Comparison of ENCODE assay signal across 8 mouse cellular contexts in the genomic region with DNA sequence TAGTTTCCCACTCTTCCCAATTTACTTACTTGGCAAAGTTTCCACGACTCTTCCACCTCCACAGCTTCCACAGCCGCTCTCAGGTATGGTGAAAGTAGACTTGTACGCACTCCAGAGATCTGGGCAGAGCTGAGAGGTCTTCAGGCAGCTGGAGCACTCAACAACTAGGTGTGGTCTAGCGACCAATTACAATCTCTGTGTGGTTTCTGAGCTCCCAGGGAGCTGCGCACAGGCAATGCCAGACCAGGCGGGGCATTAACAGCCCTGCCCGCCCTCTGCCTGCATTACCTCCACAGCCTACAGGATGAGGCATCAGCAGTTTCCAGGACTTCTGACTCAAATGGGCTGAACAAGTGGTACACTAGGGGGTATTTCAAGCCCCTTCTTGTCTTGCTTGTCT. TPM values are rescaled to one million over a fixed set of nuclear protein-coding genes. Genes with fewer than 3 reads are reported as not detected.
DNase-seq lines count a peak whose midpoint lies in the region; ATAC-seq and TF ChIP-seq lines count a peak whose summit lies in the region.

A gene (minus strand): TSS at position 208 of the 400 bp plus-strand sequence.

- no peaks in the 10 kb centered on the region for H3K27me3 ChIP-seq in kidney, embryonic 14.5 days (ENCODE audit: control insufficient read depth, insufficient read depth, low read length)
- H3K27me3 ChIP-seq in E14TG2a.4 (ENCODE audit: insufficient read depth, low read length), result peaks cover 12% of the 10 kb centered on the region
- H3K27me3 ChIP-seq in hindbrain, embryonic 15.5 days, result no peaks in the 10 kb centered on the region
- H3K27me3 ChIP-seq in midbrain, embryonic 13.5 days, result no peaks in the 10 kb centered on the region

- 85% methylated on average over 7 of the region's 7 CpGs for WGBS in kidney, embryonic 14.5 days
- WGBS in hindbrain, embryonic 15.5 days, result 90% methylated on average over 7 of the region's 7 CpGs
- WGBS in midbrain, embryonic 13.5 days, result 85% methylated on average over 7 of the region's 7 CpGs

- no peak for DNase-seq in kidney, postnatal 14 days
- no peak for DNase-seq in spleen, postnatal 36 days (ENCODE audit: low spot score in 2 of 2)

- TF ChIP-seq CTCF in E14TG2a.4 (conservative IDR thresholded peaks at IDR 0.05; ENCODE audit: low read length), result no peak
- no peak for TF ChIP-seq CTCF in bone marrow macrophage, adult 2 months (IDR thresholded peaks at IDR 0.05; ENCODE audit: low read depth, low read length)

- H3K27ac ChIP-seq in kidney, embryonic 14.5 days (ENCODE audit: low read depth, low read length), result no peak within 1 kb of the TSS
- H3K27ac ChIP-seq in bone marrow macrophage, adult 2 months (ENCODE audit: insufficient read depth, low read depth, low read length), result no peak within 1 kb of the TSS
- H3K27ac ChIP-seq in hindbrain, embryonic 15.5 days (replicated peaks), result peak within 1 kb of the TSS; percentile 79
- H3K27ac ChIP-seq in midbrain, embryonic 13.5 days, result peak within 1 kb of the TSS; percentile 73

- TF ChIP-seq POLR2A in bone marrow macrophage, adult 2 months (IDR thresholded peaks at IDR 0.05; ENCODE audit: borderline replicate concordance, low read depth, low read length), result no peak

- peaks cover 4% of the 10 kb centered on the region; the same call in 1 of the 2 replicates for H3K4me1 ChIP-seq in kidney, embryonic 14.5 days (ENCODE audit: control insufficient read depth, insufficient read depth, low read length)
- H3K4me1 ChIP-seq in E14TG2a.4 (replicated peaks; ENCODE audit: low read depth, low read length), result peaks cover 40% of the 10 kb centered on the region
- peaks cover 8% of the 10 kb centered on the region for H3K4me1 ChIP-seq in bone marrow macrophage, adult 2 months (ENCODE audit: control insufficient read depth, insufficient read depth, low read length)
- H3K4me1 ChIP-seq in hindbrain, embryonic 15.5 days (replicated peaks), result peaks cover 27% of the 10 kb centered on the region
- H3K4me1 ChIP-seq in midbrain, embryonic 13.5 days (replicated peaks), result peaks cover 29% of the 10 kb centered on the region

- peak within 1 kb of the TSS; percentile 93 for H3K4me3 ChIP-seq in kidney, embryonic 14.5 days (ENCODE audit: low read length)
- H3K4me3 ChIP-seq in E14TG2a.4 (replicated peaks; ENCODE audit: low read length), result peak within 1 kb of the TSS; percentile 93
- peak within 1 kb of the TSS; percentile 84 for H3K4me3 ChIP-seq in bone marrow macrophage, adult 2 months (ENCODE audit: insufficient read depth, low read length)
- H3K4me3 ChIP-seq in hindbrain, embryonic 15.5 days, result peak within 1 kb of the TSS; percentile 81
- H3K4me3 ChIP-seq in midbrain, embryonic 13.5 days (replicated peaks), result peak within 1 kb of the TSS; percentile 88

- no peak for ATAC-seq in kidney, embryonic 14.5 days (ENCODE audit: low FRiP score, low TSS enrichment)
- ATAC-seq in hindbrain, embryonic 15.5 days (ENCODE audit: low FRiP score, low read depth), result no peak
- no peak for ATAC-seq in midbrain, embryonic 13.5 days
- no peak for ATAC-seq in monocyte, adult 5-6 weeks (replicated peaks; ENCODE audit: insufficient number of reproducible peaks, low FRiP score, low TSS enrichment, poor library complexity, severe bottlenecking)

- no peaks in the 10 kb centered on the region for H3K9me3 ChIP-seq in kidney, embryonic 14.5 days (ENCODE audit: control insufficient read depth, low read length)
- H3K9me3 ChIP-seq in E14TG2a.4 (ENCODE audit: low read length), result no peaks in the 10 kb centered on the region
- no peaks in the 10 kb centered on the region for H3K9me3 ChIP-seq in hindbrain, embryonic 15.5 days
- H3K9me3 ChIP-seq in midbrain, embryonic 13.5 days, result no peaks in the 10 kb centered on the region

- H3K9ac ChIP-seq in kidney, embryonic 14.5 days (ENCODE audit: low read depth, low read length), result 0 out of 2 replicates have a peak within 1 kb of the TSS, but pooled peaks have one; percentile 31
- H3K9ac ChIP-seq in hindbrain, embryonic 15.5 days, result peak within 1 kb of the TSS; percentile 50
- peak within 1 kb of the TSS; percentile 62 for H3K9ac ChIP-seq in midbrain, embryonic 13.5 days (replicated peaks)

- peak within 1 kb of the TSS; percentile 90 for H3K4me2 ChIP-seq in kidney, embryonic 14.5 days (replicated peaks; ENCODE audit: low read depth, low read length)
- H3K4me2 ChIP-seq in hindbrain, embryonic 15.5 days, result peak within 1 kb of the TSS; percentile 77
- peak within 1 kb of the TSS; percentile 92 for H3K4me2 ChIP-seq in midbrain, embryonic 13.5 days (replicated peaks)

- H3K36me3 ChIP-seq in kidney, embryonic 14.5 days (ENCODE audit: control insufficient read depth, insufficient read depth, low read length), result peaks cover 14% of the 10 kb centered on the region
- H3K36me3 ChIP-seq in E14TG2a.4 (ENCODE audit: insufficient read depth, low read length), result peaks cover 36% of the 10 kb centered on the region
- H3K36me3 ChIP-seq in hindbrain, embryonic 15.5 days, result peaks cover 18% of the 10 kb centered on the region
- peaks cover 28% of the 10 kb centered on the region for H3K36me3 ChIP-seq in midbrain, embryonic 13.5 days

RNA-seq across cellular contexts. Expression of the gene that starts here (rescaled TPM):
- 0.34 and 0.49 TPM in 2 replicates for polyA plus RNA-seq in kidney, embryonic 14.5 days (2014; fragmentation: Nextera tagmentation; extraction: Ambion mirVana)
- polyA plus RNA-seq in bone marrow macrophage, adult 2 months (2012; ENCODE audit: insufficient read depth, insufficient read length, missing spikeins), result 0.74 TPM in 1 of 2 replicates, not detected in the other
- polyA plus RNA-seq in hindbrain, embryonic 15.5 days (2015; fragmentation: Nextera tagmentation; extraction: Ambion mirVana), result 1.6 and 4.2 TPM in 2 replicates
- 1.1 and 1.5 TPM in 2 replicates for polyA plus RNA-seq in midbrain, embryonic 13.5 days (2015; fragmentation: Nextera tagmentation; extraction: Ambion mirVana)
- 5.7 TPM in 1 of 3 replicates, not detected in the others for total RNA-seq in monocyte, adult 5-6 weeks (2017)

Comparison
In these comparisons a context has a peak if more than half of its experiments do, and no peak if none do; other contexts are left out.
1. H3K27ac ChIP-seq: peak in hindbrain, embryonic 15.5 days (single experiment) and midbrain, embryonic 13.5 days (single experiment); none in kidney, embryonic 14.5 days (single experiment) and bone marrow macrophage, adult 2 months (single experiment).
2. Peak in every context shown above with its lines, with median percentiles within 50 percentile points of each other: H3K4me2 ChIP-seq, H3K4me3 ChIP-seq and H3K9ac ChIP-seq.